Mouse (Mus musculus) embryo, embryonic 9.5 days (tissue): ENCODE measurements at regions not wholly inside any gene's neighbourhood (a gene's known extent, or its start where the extent isn't known, plus 50 kb on each side); places are given as distances from the start of the nearest gene placed in this dataset.

Experiments used
- DNase-seq: peaks from one replicate; pipeline ENCODE4 v3.0.0-alpha.2; 2017; ENCODE audit errors: extremely low spot score

GRCm38 (mm10) chr2:12697209-12697608 is 226.6 kb upstream of the Pter start:
- DNase-seq: no peak

GRCm38 (mm10) chr2:12699331-12699730 is 224.5 kb upstream of the Pter start:
- DNase-seq: no peak

GRCm38 (mm10) chr2:12707514-12707913 is 216.3 kb upstream of the Pter start:
- no peak for DNase-seq

- peak; percentile 50 for DNase-seq
Observed at GRCm38 (mm10) chr2:12709156-12709923, 214.5 kb upstream of the Pter start.

GRCm38 (mm10) chr2:12709924-12710240 is 214.0 kb upstream of the Pter start:
- DNase-seq: no peak

- peak; percentile 10 for DNase-seq
Observed at GRCm38 (mm10) chr2:12716124-12717012, 207.5 kb upstream of the Pter start.

- no peak for DNase-seq
Observed at GRCm38 (mm10) chr2:12729251-12729650, 194.6 kb upstream of the Pter start.

- DNase-seq: no peak
Observed at GRCm38 (mm10) chr2:12737140-12737539, 186.7 kb upstream of the Pter start.

- no peak for DNase-seq
Observed at GRCm38 (mm10) chr2:12746856-12747255, 177.0 kb upstream of the Pter start.

- no peak for DNase-seq
Observed at GRCm38 (mm10) chr2:12758816-12759215, 165.0 kb upstream of the Pter start.

- no peak for DNase-seq
Observed at GRCm38 (mm10) chr2:12759931-12760330, 163.9 kb upstream of the Pter start.

- DNase-seq: no peak
Observed at GRCm38 (mm10) chr2:12761461-12761860, 162.4 kb upstream of the Pter start.

GRCm38 (mm10) chr2:12764510-12764909 is 159.3 kb upstream of the Pter start:
- DNase-seq: no peak

GRCm38 (mm10) chr2:12765336-12765735 is 158.5 kb upstream of the Pter start:
- DNase-seq: no peak

GRCm38 (mm10) chr2:12776866-12777265 is 147.0 kb upstream of the Pter start:
- DNase-seq: no peak

- DNase-seq: no peak
Observed at GRCm38 (mm10) chr2:12777696-12778095, 146.1 kb upstream of the Pter start.

GRCm38 (mm10) chr2:12792596-12792995 is 131.2 kb upstream of the Pter start:
- DNase-seq: no peak

- DNase-seq: no peak
Observed at GRCm38 (mm10) chr2:12797615-12798169, 126.1 kb upstream of the Pter start.

GRCm38 (mm10) chr2:12799153-12799925 is 124.5 kb upstream of the Pter start:
- no peak for DNase-seq

GRCm38 (mm10) chr2:12802667-12803066 is 121.2 kb upstream of the Pter start:
- no peak for DNase-seq

- no peak for DNase-seq
Observed at GRCm38 (mm10) chr2:12805096-12805495, 118.7 kb upstream of the Pter start.

- DNase-seq: no peak
Observed at GRCm38 (mm10) chr2:12808466-12808865, 115.4 kb upstream of the Pter start.
